11 mouse cellular contexts compared by ENCODE assay signal in the genomic region with DNA sequence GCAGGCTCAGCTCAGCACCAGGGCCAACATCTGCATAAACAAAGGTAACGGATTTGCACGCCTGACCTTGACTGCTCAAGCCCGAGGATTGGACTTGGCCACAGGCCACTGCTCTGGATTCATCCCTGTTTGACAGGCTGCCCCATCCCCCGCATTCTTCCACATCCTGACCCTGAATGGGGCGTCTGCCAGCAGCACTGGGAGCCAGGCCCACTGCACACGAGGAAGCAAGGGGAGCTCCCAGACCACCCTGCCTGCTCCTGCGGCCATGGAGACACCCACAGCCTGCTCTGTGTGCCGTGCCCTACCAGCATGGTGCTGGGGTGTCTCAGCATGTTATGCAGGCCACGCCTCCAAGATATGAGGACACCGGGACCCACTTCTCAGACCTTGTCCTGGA. TPM values are rescaled to one million over a fixed set of nuclear protein-coding genes. Genes with fewer than 3 reads are reported as not detected.
DNase-seq lines count a peak whose midpoint lies in the region; ATAC-seq and TF ChIP-seq lines count a peak whose summit lies in the region.
"Had no signal": no experiment of that assay in that cellular context is flagged by ENCODE, and none has a peak within 500 bp of the region (broad histone marks: within the 10 kb centered on the region; RNA-seq: fewer than 3 reads in every experiment).

No protein-coding gene starts in this region.

- H3K36me3 ChIP-seq in intestine, embryonic 14.5 days (ENCODE audit: control insufficient read depth, insufficient read depth, low read length): peaks cover 4% of the 10 kb centered on the region; the same call in 1 of the 2 replicates
- no peaks in the 10 kb centered on the region for H3K36me3 ChIP-seq in intestine, postnatal 0 days (ENCODE audit: control insufficient read depth, insufficient read depth)
- H3K36me3 ChIP-seq in stomach, embryonic 14.5 days (ENCODE audit: control insufficient read depth, insufficient read depth, low read length): no peaks in the 10 kb centered on the region

- no peak overlapping the region; the same call in 1 of the 2 replicates for H3K27ac ChIP-seq in intestine, embryonic 14.5 days (ENCODE audit: low read depth)
- no peak overlapping the region for H3K27ac ChIP-seq in intestine, postnatal 0 days (ENCODE audit: low read depth, low read length)
- H3K27ac ChIP-seq in stomach, embryonic 14.5 days (ENCODE audit: low read length): no peak overlapping the region; the same call in 1 of the 2 replicates
- H3K27ac ChIP-seq: macrophage had no signal

- DNase-seq in intestine, embryonic 14.5 days (ENCODE audit: low spot score): peak; percentile 65
- peak; percentile 61 for DNase-seq in Muller cell, postnatal 12 days (ENCODE audit: inconsistent ontology term)
- peak; percentile 3 for DNase-seq in cerebellum, adult 8-10 months
- DNase-seq in kidney, postnatal 25 days: peak; percentile 30 to 47
- DNase-seq in layer of hippocampus, postnatal 14 days (ENCODE audit: low spot score in 2 of 2): no peak

- 20% methylated on average over 10 of the region's 10 CpGs for WGBS in intestine, embryonic 14.5 days
- 30% methylated on average over 10 of the region's 10 CpGs for WGBS in intestine, postnatal 0 days
- 19% methylated on average over 10 of the region's 10 CpGs for WGBS in stomach, embryonic 14.5 days

- ATAC-seq in intestine, embryonic 14.5 days (replicated peaks; ENCODE audit: low FRiP score, low TSS enrichment, low read depth): peak; percentile 71
- ATAC-seq in intestine, postnatal 0 days: no peak
- ATAC-seq in stomach, embryonic 14.5 days (ENCODE audit: insufficient number of reproducible peaks, insufficient read depth, low FRiP score, low read depth): peak; percentile 57; the same call in 1 of the 2 replicates
- no peak for ATAC-seq in frontal cortex, adult (ENCODE audit: low TSS enrichment)

- no peaks in the 10 kb centered on the region for H3K27me3 ChIP-seq in intestine, embryonic 14.5 days (replicated peaks; ENCODE audit: control insufficient read depth, insufficient read depth, low read length)
- peaks cover 11% of the 10 kb centered on the region for H3K27me3 ChIP-seq in intestine, postnatal 0 days (replicated peaks; ENCODE audit: control insufficient read depth, insufficient read depth, low read length)
- H3K27me3 ChIP-seq in stomach, embryonic 14.5 days (ENCODE audit: control insufficient read depth, insufficient read depth, low read length): no peaks in the 10 kb centered on the region

- no peaks in the 10 kb centered on the region for H3K9me3 ChIP-seq in intestine, embryonic 14.5 days (ENCODE audit: control insufficient read depth, low read length)
- no peaks in the 10 kb centered on the region for H3K9me3 ChIP-seq in intestine, postnatal 0 days (ENCODE audit: control insufficient read depth)
- H3K9me3 ChIP-seq in stomach, embryonic 14.5 days (ENCODE audit: control insufficient read depth, low read depth, low read length): no peaks in the 10 kb centered on the region

- no peak overlapping the region for H3K4me2 ChIP-seq in intestine, embryonic 14.5 days (ENCODE audit: low read length)
- no peak overlapping the region for H3K4me2 ChIP-seq in intestine, postnatal 0 days (replicated peaks; ENCODE audit: low read depth)
- no peak overlapping the region for H3K4me2 ChIP-seq in stomach, embryonic 14.5 days (replicated peaks; ENCODE audit: low read depth, low read length)

- TF ChIP-seq CTCF in intestine, postnatal 0 days (IDR thresholded peaks at IDR 0.05; ENCODE audit: low read depth): no peak

- H3K4me3 ChIP-seq in intestine, embryonic 14.5 days (ENCODE audit: low read depth, low read length): no peak overlapping the region
- no peak overlapping the region for H3K4me3 ChIP-seq in intestine, postnatal 0 days (ENCODE audit: low read depth, low read length)
- no peak overlapping the region for H3K4me3 ChIP-seq in stomach, embryonic 14.5 days (ENCODE audit: low read depth, low read length)

- H3K9ac ChIP-seq in intestine, embryonic 14.5 days (ENCODE audit: low read length): no peak overlapping the region
- no peak overlapping the region for H3K9ac ChIP-seq in intestine, postnatal 0 days (ENCODE audit: low read depth, low read length)
- no peak overlapping the region for H3K9ac ChIP-seq in stomach, embryonic 14.5 days (replicated peaks; ENCODE audit: low read depth, low read length)

- H3K4me1 ChIP-seq in intestine, embryonic 14.5 days (replicated peaks; ENCODE audit: control insufficient read depth, insufficient read depth, low read length): peaks cover 41% of the 10 kb centered on the region
- no peaks in the 10 kb centered on the region for H3K4me1 ChIP-seq in intestine, postnatal 0 days (replicated peaks; ENCODE audit: control insufficient read depth, insufficient read depth, low read length)
- H3K4me1 ChIP-seq in stomach, embryonic 14.5 days (ENCODE audit: control insufficient read depth, insufficient read depth, low read length): peaks cover 54% of the 10 kb centered on the region

RNA-seq across cellular contexts. Expression of gene Cacna1h, which starts 6.1 kb away (rescaled TPM):
- polyA plus RNA-seq in intestine, embryonic 14.5 days (2014; fragmentation: Nextera tagmentation; extraction: Ambion mirVana): 6.6 and 7.0 TPM in 2 replicates
- polyA plus RNA-seq in intestine, postnatal 0 days (2015; fragmentation: Nextera tagmentation; extraction: Ambion mirVana): 1.7 and 1.9 TPM in 2 replicates
- polyA plus RNA-seq in stomach, embryonic 14.5 days (2014; fragmentation: Nextera tagmentation; extraction: Ambion mirVana): 6.1 and 6.6 TPM in 2 replicates
- total RNA-seq in layer of hippocampus, postnatal 14 days (2021): 10 to 100 TPM; 80.9 to 98.4 TPM
- polyA plus RNA-seq: macrophage had no signal

RNA-seq across cellular contexts. Expression of gene Tekt4, which starts 27.0 kb away (rescaled TPM):
- 0.35 TPM in 1 of 2 replicates, not detected in the other for polyA plus RNA-seq in intestine, embryonic 14.5 days (2014; fragmentation: Nextera tagmentation; extraction: Ambion mirVana)
- polyA plus RNA-seq in intestine, postnatal 0 days (2015; fragmentation: Nextera tagmentation; extraction: Ambion mirVana): not detected in 2 replicates
- not detected in 2 replicates for polyA plus RNA-seq in stomach, embryonic 14.5 days (2014; fragmentation: Nextera tagmentation; extraction: Ambion mirVana)
- 1 to 10 TPM; 3.3 to 4.6 TPM for total RNA-seq in layer of hippocampus, postnatal 14 days (2021)
- total RNA-seq: MEL had no signal
- polyA plus RNA-seq: macrophage had no signal

RNA-seq across cellular contexts. Expression of gene Tpsg1, which starts 58.4 kb away (rescaled TPM):
- polyA plus RNA-seq in intestine, embryonic 14.5 days (2014; fragmentation: Nextera tagmentation; extraction: Ambion mirVana): 2.1 and 6.3 TPM in 2 replicates
- 11.0 and 13.3 TPM in 2 replicates for polyA plus RNA-seq in intestine, postnatal 0 days (2015; fragmentation: Nextera tagmentation; extraction: Ambion mirVana)
- polyA plus RNA-seq in stomach, embryonic 14.5 days (2014; fragmentation: Nextera tagmentation; extraction: Ambion mirVana): 0.69 and 0.98 TPM in 2 replicates
- not detected for total RNA-seq in layer of hippocampus, postnatal 14 days (2021)
- total RNA-seq: MEL had no signal
- polyA plus RNA-seq: cortical plate, adult 2 months; macrophage had no signal

Comparison
In these comparisons a context has a peak if more than half of its experiments do, and no peak if none do; other contexts are left out.
1. ATAC-seq: peak in intestine, embryonic 14.5 days (single experiment) and stomach, embryonic 14.5 days (single experiment); none in intestine, postnatal 0 days (single experiment) and frontal cortex, adult (single experiment).
2. DNase-seq: peak in intestine, embryonic 14.5 days (single experiment), Muller cell, postnatal 12 days (single experiment), cerebellum, adult 8-10 months (single experiment) and kidney, postnatal 25 days (2 of 2); none in layer of hippocampus, postnatal 14 days (0 of 2).